ENCODE assay signal across 9 mouse cellular contexts in genomic region chr7:113594363-113594762, GRCm38 (mm10).
DNase-seq lines count a peak whose midpoint lies in the region; ATAC-seq and TF ChIP-seq lines count a peak whose summit lies in the region.
"Had no signal": no experiment of that assay in that cellular context is flagged by ENCODE, and none has a peak within 500 bp of the region (broad histone marks: within the 10 kb centered on the region; RNA-seq: fewer than 3 reads in every experiment).

No protein-coding gene starts in this region.

- H3K9ac ChIP-seq in forebrain, embryonic 16.5 days (replicated peaks; ENCODE audit: low read depth, low read length), result no peak overlapping the region
- H3K9ac ChIP-seq in limb, embryonic 12.5 days (replicated peaks), result no peak overlapping the region
- no peak overlapping the region for H3K9ac ChIP-seq in neural tube, embryonic 12.5 days
- H3K9ac ChIP-seq: heart, embryonic 13.5 days had no signal

- no peak overlapping the region for H3K4me3 ChIP-seq in E14TG2a.4 (replicated peaks; ENCODE audit: low read length)
- H3K4me3 ChIP-seq in forebrain, embryonic 16.5 days (replicated peaks; ENCODE audit: low read length), result no peak overlapping the region
- H3K4me3 ChIP-seq in limb, embryonic 12.5 days (replicated peaks), result no peak overlapping the region
- H3K4me3 ChIP-seq in neural tube, embryonic 12.5 days, result no peak overlapping the region
- H3K4me3 ChIP-seq: heart, embryonic 13.5 days had no signal

- no peaks in the 10 kb centered on the region for H3K36me3 ChIP-seq in E14TG2a.4 (ENCODE audit: insufficient read depth, low read length)
- no peaks in the 10 kb centered on the region for H3K36me3 ChIP-seq in forebrain, embryonic 16.5 days (ENCODE audit: control insufficient read depth, insufficient read depth)
- no peaks in the 10 kb centered on the region for H3K36me3 ChIP-seq in limb, embryonic 12.5 days
- no peaks in the 10 kb centered on the region for H3K36me3 ChIP-seq in neural tube, embryonic 12.5 days
- H3K36me3 ChIP-seq: heart, embryonic 13.5 days had no signal

- peak; percentile 91 for DNase-seq in 3T3-L1 (ENCODE audit: low read depth, low spot score)
- peak; percentile 66 to 75 for DNase-seq in kidney, adult 8-10 months
- DNase-seq in thymus, postnatal 25 days, result peak; percentile 29

- H3K27me3 ChIP-seq in E14TG2a.4 (ENCODE audit: insufficient read depth, low read length), result peaks cover 7% of the 10 kb centered on the region; the same call in 1 of the 2 replicates
- H3K27me3 ChIP-seq in forebrain, embryonic 16.5 days (replicated peaks; ENCODE audit: control insufficient read depth, insufficient read depth, low read length), result no peaks in the 10 kb centered on the region
- H3K27me3 ChIP-seq in limb, embryonic 12.5 days, result no peaks in the 10 kb centered on the region
- no peaks in the 10 kb centered on the region for H3K27me3 ChIP-seq in neural tube, embryonic 12.5 days (replicated peaks)
- H3K27me3 ChIP-seq: heart, embryonic 13.5 days had no signal

- peak; percentile 80 for ATAC-seq in cerebellum, adult (ENCODE audit: insufficient number of reproducible peaks, low FRiP score, low TSS enrichment)
- peak; percentile 75 for ATAC-seq in forebrain, embryonic 16.5 days
- ATAC-seq in limb, embryonic 12.5 days (ENCODE audit: insufficient number of reproducible peaks, insufficient read depth, low FRiP score, low TSS enrichment, low read depth), result 0 out of 2 replicates have a peak, but pooled peaks have one; percentile 26
- ATAC-seq in neural tube, embryonic 12.5 days (ENCODE audit: low FRiP score, low read depth), result 0 out of 2 replicates have a peak, but pooled peaks have one; percentile 25

- H3K4me1 ChIP-seq in E14TG2a.4 (replicated peaks; ENCODE audit: low read depth, low read length), result no peaks in the 10 kb centered on the region
- H3K4me1 ChIP-seq in forebrain, embryonic 16.5 days (replicated peaks; ENCODE audit: control insufficient read depth, insufficient read depth, low read length), result no peaks in the 10 kb centered on the region
- 0 out of 2 replicates have a peak, but pooled peaks cover 3% of the 10 kb centered on the region for H3K4me1 ChIP-seq in limb, embryonic 12.5 days (replicated peaks)
- no peaks in the 10 kb centered on the region for H3K4me1 ChIP-seq in neural tube, embryonic 12.5 days
- H3K4me1 ChIP-seq: heart, embryonic 13.5 days had no signal

- WGBS in forebrain, embryonic 16.5 days, result 0% methylated on average over 3 of the region's 3 CpGs
- WGBS in limb, embryonic 12.5 days, result 1% methylated on average over 3 of the region's 3 CpGs
- 2% methylated on average over 3 of the region's 3 CpGs for WGBS in neural tube, embryonic 12.5 days

- H3K27ac ChIP-seq in forebrain, embryonic 16.5 days (ENCODE audit: low read length), result no peak overlapping the region
- H3K27ac ChIP-seq in limb, embryonic 12.5 days, result no peak overlapping the region
- H3K27ac ChIP-seq in neural tube, embryonic 12.5 days, result no peak overlapping the region
- H3K27ac ChIP-seq: heart, embryonic 13.5 days had no signal

- H3K4me2 ChIP-seq in forebrain, embryonic 16.5 days (ENCODE audit: low read length), result no peak overlapping the region
- H3K4me2 ChIP-seq in limb, embryonic 12.5 days, result no peak overlapping the region
- no peak overlapping the region for H3K4me2 ChIP-seq in neural tube, embryonic 12.5 days (replicated peaks)
- H3K4me2 ChIP-seq: heart, embryonic 13.5 days had no signal

- H3K9me3 ChIP-seq in E14TG2a.4 (ENCODE audit: low read length), result no peaks in the 10 kb centered on the region
- no peaks in the 10 kb centered on the region for H3K9me3 ChIP-seq in forebrain, embryonic 16.5 days (ENCODE audit: control insufficient read depth, low read length)
- no peaks in the 10 kb centered on the region for H3K9me3 ChIP-seq in limb, embryonic 12.5 days
- no peaks in the 10 kb centered on the region for H3K9me3 ChIP-seq in neural tube, embryonic 12.5 days
- H3K9me3 ChIP-seq: heart, embryonic 13.5 days had no signal

- TF ChIP-seq CTCF in E14TG2a.4 (conservative IDR thresholded peaks at IDR 0.05; ENCODE audit: low read length), result peak; percentile 46

Comparison
In these comparisons a context has a peak if more than half of its experiments do, and no peak if none do; other contexts are left out.
1. DNase-seq: peak in every context shown above with its lines; median percentile 91 in 3T3-L1; 70 in kidney, adult 8-10 months; 29 in thymus, postnatal 25 days.
2. ATAC-seq: peak in every context shown above with its lines; median percentile 80 in cerebellum, adult; 75 in forebrain, embryonic 16.5 days; 26 in limb, embryonic 12.5 days; 25 in neural tube, embryonic 12.5 days.